Comparison of ENCODE assay signal across 8 mouse cellular contexts in the genomic region with DNA sequence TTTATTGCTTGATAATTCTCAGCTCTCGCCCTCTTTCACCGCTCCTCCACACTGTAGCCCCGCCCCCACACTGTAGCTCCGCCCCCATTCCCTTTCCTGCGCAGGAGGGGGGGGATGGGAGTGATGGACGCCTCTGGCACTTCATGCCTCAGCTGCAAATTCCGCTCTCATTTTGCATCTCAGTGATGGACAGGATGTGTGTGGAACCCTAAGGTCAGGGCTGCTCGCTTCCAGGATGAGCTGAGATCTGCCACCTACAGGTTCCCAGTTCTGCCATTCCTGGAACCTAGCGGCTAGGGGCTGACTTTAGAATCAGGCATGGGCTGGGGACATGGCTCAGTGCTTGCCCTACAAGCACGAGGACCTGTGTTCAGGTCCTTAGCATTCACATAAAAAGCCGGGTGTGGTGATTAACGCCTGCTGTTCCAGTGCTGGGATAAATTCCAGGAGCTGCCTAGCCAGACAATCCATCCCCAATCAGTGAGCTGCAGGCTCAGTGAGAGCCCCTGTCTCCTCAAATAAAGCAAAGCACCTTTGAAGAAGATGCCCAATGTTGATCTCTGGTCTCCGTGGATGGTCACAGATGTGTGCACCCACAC. TPM values are rescaled to one million over a fixed set of nuclear protein-coding genes. Genes with fewer than 3 reads are reported as not detected.
DNase-seq lines count a peak whose midpoint lies in the region; ATAC-seq lines count a peak whose summit lies in the region.

No protein-coding gene starts in this region.

- peaks cover 90% of the 10 kb centered on the region for H3K27me3 ChIP-seq in liver, embryonic 12.5 days (replicated peaks)
- H3K27me3 ChIP-seq in forebrain, embryonic 11.5 days (ENCODE audit: control insufficient read depth, insufficient read depth, low read length): no peaks in the 10 kb centered on the region
- peaks cover 36% of the 10 kb centered on the region for H3K27me3 ChIP-seq in kidney, embryonic 15.5 days

- peaks cover 17% of the 10 kb centered on the region for H3K4me1 ChIP-seq in liver, embryonic 12.5 days
- H3K4me1 ChIP-seq in forebrain, embryonic 11.5 days (replicated peaks; ENCODE audit: control insufficient read depth, insufficient read depth, low read length): peaks cover 23% of the 10 kb centered on the region
- H3K4me1 ChIP-seq in kidney, embryonic 15.5 days: peaks cover 41% of the 10 kb centered on the region

- 14% methylated on average over 13 of the region's 13 CpGs for WGBS in liver, embryonic 12.5 days (ENCODE audit: insufficient replicate concordance)
- 11% methylated on average over 13 of the region's 13 CpGs for WGBS in forebrain, embryonic 11.5 days
- WGBS in kidney, embryonic 15.5 days: 7% methylated on average over 13 of the region's 13 CpGs

- H3K4me3 ChIP-seq in liver, embryonic 12.5 days: no peak overlapping the region
- no peak overlapping the region for H3K4me3 ChIP-seq in forebrain, embryonic 11.5 days (ENCODE audit: low read depth, low read length)
- H3K4me3 ChIP-seq in kidney, embryonic 15.5 days (replicated peaks): no peak overlapping the region

- ATAC-seq in liver, embryonic 12.5 days: no peak
- ATAC-seq in forebrain, embryonic 11.5 days (replicated peaks; ENCODE audit: low FRiP score): peak; percentile 47; the same call in 1 of the 2 replicates
- no peak for ATAC-seq in kidney, embryonic 15.5 days (replicated peaks; ENCODE audit: low FRiP score)

- no peaks in the 10 kb centered on the region for H3K36me3 ChIP-seq in liver, embryonic 12.5 days
- no peaks in the 10 kb centered on the region for H3K36me3 ChIP-seq in forebrain, embryonic 11.5 days (ENCODE audit: control insufficient read depth, insufficient read depth, low read length)
- no peaks in the 10 kb centered on the region for H3K36me3 ChIP-seq in kidney, embryonic 15.5 days

- DNase-seq in liver: peak; percentile 59
- peak; percentile 84 for DNase-seq in forebrain, embryonic 11.5 days (ENCODE audit: low spot score)
- peak; percentile 58 for DNase-seq in neural tube, embryonic 10.5 days (ENCODE audit: extremely low spot score, low spot score)
- no peak for DNase-seq in frontal cortex, postnatal 25 days (ENCODE audit: low spot score in 2 of 2)
- no peak for DNase-seq in thymus, postnatal 36 days
- no peak for DNase-seq in urinary bladder, postnatal 36 days (ENCODE audit: low spot score in 2 of 2)

- H3K4me2 ChIP-seq in liver, embryonic 12.5 days: no peak overlapping the region
- 0 out of 2 replicates have a peak overlapping the region, but pooled peaks have one; percentile 15 for H3K4me2 ChIP-seq in forebrain, embryonic 11.5 days (ENCODE audit: low read depth, low read length, severe bottlenecking)
- peak overlapping the region; percentile 42 for H3K4me2 ChIP-seq in kidney, embryonic 15.5 days

- H3K27ac ChIP-seq in liver, embryonic 12.5 days: no peak overlapping the region
- no peak overlapping the region for H3K27ac ChIP-seq in forebrain, embryonic 11.5 days (ENCODE audit: low read depth, low read length)
- no peak overlapping the region for H3K27ac ChIP-seq in kidney, embryonic 15.5 days

- H3K9ac ChIP-seq in liver, embryonic 12.5 days: no peak overlapping the region
- H3K9ac ChIP-seq in forebrain, embryonic 11.5 days (ENCODE audit: low read length): no peak overlapping the region
- H3K9ac ChIP-seq in kidney, embryonic 15.5 days: no peak overlapping the region

- no peaks in the 10 kb centered on the region for H3K9me3 ChIP-seq in liver, embryonic 12.5 days (replicated peaks)
- no peaks in the 10 kb centered on the region for H3K9me3 ChIP-seq in forebrain, embryonic 11.5 days (ENCODE audit: control insufficient read depth, low read length)
- H3K9me3 ChIP-seq in kidney, embryonic 15.5 days (replicated peaks): no peaks in the 10 kb centered on the region

RNA-seq across cellular contexts. Expression of a gene that starts 47.4 kb away (rescaled TPM):
- 4.7 and 4.8 TPM in 2 replicates for polyA plus RNA-seq in liver, embryonic 12.5 days (2016; fragmentation: Nextera tagmentation; extraction: Ambion mirVana)
- 18.5 and 18.8 TPM in 2 replicates for polyA plus RNA-seq in forebrain, embryonic 11.5 days (2014; fragmentation: Nextera tagmentation; extraction: Ambion mirVana)
- polyA plus RNA-seq in kidney, embryonic 15.5 days (2015; fragmentation: Nextera tagmentation; extraction: Ambion mirVana): 10.0 and 10.5 TPM in 2 replicates

Comparison
In these comparisons a context has a peak if more than half of its experiments do, and no peak if none do; other contexts are left out.
1. DNase-seq: peak in liver (single experiment), forebrain, embryonic 11.5 days (single experiment) and neural tube, embryonic 10.5 days (single experiment); none in frontal cortex, postnatal 25 days (0 of 2), thymus, postnatal 36 days (0 of 2) and urinary bladder, postnatal 36 days (0 of 2).